Mouse (Mus musculus): ENCODE results near the gene Tmem130. TPM values are rescaled to one million over a fixed set of nuclear protein-coding genes. Genes with fewer than 3 reads are reported as not detected.

Gene Tmem130
- polyA plus RNA-seq, 1 experiment from 2014 or later = 2.9 TPM

GRCm38 (mm10) chr5:144725554-144725953 is 36.1 kb downstream of the Tmem130 start:
- DNase-seq (ENCODE audit: low spot score) (no peak), ATAC-seq (replicated peaks; ENCODE audit: low FRiP score, low TSS enrichment, low read depth) (no peak)
- no peaks in the 10 kb centered on the region for H3K36me3 ChIP-seq (ENCODE audit: control insufficient read depth, insufficient read depth, low read length)
- no peak overlapping the region for H3K4me2 ChIP-seq (ENCODE audit: low read length)
- no peak overlapping the region for H3K9ac ChIP-seq (ENCODE audit: low read length)
- H3K9me3 ChIP-seq (ENCODE audit: control insufficient read depth, low read length) = no peaks in the 10 kb centered on the region
- H3K27me3 ChIP-seq (replicated peaks; ENCODE audit: control insufficient read depth, insufficient read depth, low read length) = no peaks in the 10 kb centered on the region; the same call in 1 of the 2 replicates
- H3K4me3 ChIP-seq (ENCODE audit: low read depth, low read length) = no peak overlapping the region
- H3K27ac ChIP-seq (ENCODE audit: low read depth) = no peak overlapping the region
- H3K4me1 ChIP-seq (replicated peaks; ENCODE audit: control insufficient read depth, insufficient read depth, low read length) = no peaks in the 10 kb centered on the region
- 73% methylated on average over 3 of the region's 3 CpGs for WGBS

GRCm38 (mm10) chr5:144724926-144725325 is 36.7 kb downstream of the Tmem130 start:
- WGBS = 47% methylated on average over 2 of the region's 2 CpGs
- no peak overlapping the region for H3K27ac ChIP-seq (ENCODE audit: low read depth)
- no peak overlapping the region for H3K9ac ChIP-seq (ENCODE audit: low read length)
- no peaks in the 10 kb centered on the region for H3K4me1 ChIP-seq (replicated peaks; ENCODE audit: control insufficient read depth, insufficient read depth, low read length)
- no peak overlapping the region for H3K4me3 ChIP-seq (ENCODE audit: low read depth, low read length)
- H3K9me3 ChIP-seq (ENCODE audit: control insufficient read depth, low read length) = no peaks in the 10 kb centered on the region
- H3K4me2 ChIP-seq (ENCODE audit: low read length) = no peak overlapping the region
- ATAC-seq (replicated peaks; ENCODE audit: low FRiP score, low TSS enrichment, low read depth) = no peak
- DNase-seq (ENCODE audit: low spot score) = no peak
- no peaks in the 10 kb centered on the region; the same call in 1 of the 2 replicates for H3K27me3 ChIP-seq (replicated peaks; ENCODE audit: control insufficient read depth, insufficient read depth, low read length)
- H3K36me3 ChIP-seq (ENCODE audit: control insufficient read depth, insufficient read depth, low read length) = no peaks in the 10 kb centered on the region

- no peak overlapping the region for H3K4me3 ChIP-seq (ENCODE audit: low read depth, low read length)
- H3K9ac ChIP-seq (ENCODE audit: low read length) = no peak overlapping the region
- H3K4me2 ChIP-seq (ENCODE audit: low read length) = no peak overlapping the region
- DNase-seq (ENCODE audit: low spot score) (no peak), ATAC-seq (replicated peaks; ENCODE audit: low FRiP score, low TSS enrichment, low read depth) (no peak)
- no peak overlapping the region for H3K27ac ChIP-seq (ENCODE audit: low read depth)
- WGBS = 74% methylated on average over 4 of the region's 4 CpGs
- no peaks in the 10 kb centered on the region for H3K27me3 ChIP-seq (replicated peaks; ENCODE audit: control insufficient read depth, insufficient read depth, low read length)
- no peaks in the 10 kb centered on the region for H3K9me3 ChIP-seq (ENCODE audit: control insufficient read depth, low read length)
- H3K36me3 ChIP-seq (ENCODE audit: control insufficient read depth, insufficient read depth, low read length) = no peaks in the 10 kb centered on the region
- H3K4me1 ChIP-seq (replicated peaks; ENCODE audit: control insufficient read depth, insufficient read depth, low read length) = no peaks in the 10 kb centered on the region
Observed at GRCm38 (mm10) chr5:144720281-144720680, 41.3 kb downstream of the Tmem130 start.

- no peak overlapping the region for H3K4me2 ChIP-seq (ENCODE audit: low read length)
- no peaks in the 10 kb centered on the region for H3K27me3 ChIP-seq (replicated peaks; ENCODE audit: control insufficient read depth, insufficient read depth, low read length)
- H3K4me1 ChIP-seq (replicated peaks; ENCODE audit: control insufficient read depth, insufficient read depth, low read length) = no peaks in the 10 kb centered on the region
- ATAC-seq (replicated peaks; ENCODE audit: low FRiP score, low TSS enrichment, low read depth) = no peak
- no peaks in the 10 kb centered on the region for H3K9me3 ChIP-seq (ENCODE audit: control insufficient read depth, low read length)
- no peak overlapping the region for H3K9ac ChIP-seq (ENCODE audit: low read length)
- 61% methylated on average over 6 of the region's 6 CpGs for WGBS
- H3K27ac ChIP-seq (ENCODE audit: low read depth) = no peak overlapping the region
- H3K36me3 ChIP-seq (ENCODE audit: control insufficient read depth, insufficient read depth, low read length) = no peaks in the 10 kb centered on the region
- DNase-seq (ENCODE audit: low spot score) = no peak
- H3K4me3 ChIP-seq (ENCODE audit: low read depth, low read length) = no peak overlapping the region
Observed at GRCm38 (mm10) chr5:144719781-144720180, 41.8 kb downstream of the Tmem130 start.

- H3K27me3 ChIP-seq (replicated peaks; ENCODE audit: control insufficient read depth, insufficient read depth, low read length) = no peaks in the 10 kb centered on the region
- H3K27ac ChIP-seq (ENCODE audit: low read depth) = no peak overlapping the region
- DNase-seq (ENCODE audit: low spot score) (no peak), ATAC-seq (replicated peaks; ENCODE audit: low FRiP score, low TSS enrichment, low read depth) (no peak)
- H3K4me3 ChIP-seq (ENCODE audit: low read depth, low read length) = no peak overlapping the region
- 73% methylated on average over 6 of the region's 6 CpGs for WGBS
- no peaks in the 10 kb centered on the region for H3K36me3 ChIP-seq (ENCODE audit: control insufficient read depth, insufficient read depth, low read length)
- H3K9ac ChIP-seq (ENCODE audit: low read length) = no peak overlapping the region
- no peaks in the 10 kb centered on the region for H3K9me3 ChIP-seq (ENCODE audit: control insufficient read depth, low read length)
- no peak overlapping the region for H3K4me2 ChIP-seq (ENCODE audit: low read length)
- no peaks in the 10 kb centered on the region for H3K4me1 ChIP-seq (replicated peaks; ENCODE audit: control insufficient read depth, insufficient read depth, low read length)
Observed at GRCm38 (mm10) chr5:144717186-144717585, 44.4 kb downstream of the Tmem130 start.

GRCm38 (mm10) chr5:144713371-144713770 is 48.2 kb downstream of the Tmem130 start:
- Histone ChIP-seq H3K4me2 (ENCODE audit: low read length) (no peak overlapping the region), H3K36me3 (ENCODE audit: control insufficient read depth, insufficient read depth, low read length) (no peaks in the 10 kb centered on the region), H3K27ac (ENCODE audit: low read depth) (no peak overlapping the region), H3K4me1 (replicated peaks; ENCODE audit: control insufficient read depth, insufficient read depth, low read length) (no peaks in the 10 kb centered on the region), H3K27me3 (replicated peaks; ENCODE audit: control insufficient read depth, insufficient read depth, low read length) (no peaks in the 10 kb centered on the region), H3K9me3 (ENCODE audit: control insufficient read depth, low read length) (no peaks in the 10 kb centered on the region), H3K4me3 (ENCODE audit: low read depth, low read length) (no peak overlapping the region), H3K9ac (ENCODE audit: low read length) (no peak overlapping the region)
- 82% methylated on average over 10 of the region's 10 CpGs for WGBS
- no peak for ATAC-seq (replicated peaks; ENCODE audit: low FRiP score, low TSS enrichment, low read depth)
- no peak for DNase-seq (ENCODE audit: low spot score)

GRCm38 (mm10) chr5:144707603-144708002 is 54.0 kb downstream of the Tmem130 start:
- H3K27ac ChIP-seq (ENCODE audit: low read depth) = no peak overlapping the region
- ATAC-seq (replicated peaks; ENCODE audit: low FRiP score, low TSS enrichment, low read depth) = no peak
- H3K27me3 ChIP-seq (replicated peaks; ENCODE audit: control insufficient read depth, insufficient read depth, low read length) = no peaks in the 10 kb centered on the region
- DNase-seq (ENCODE audit: low spot score) = no peak
- no peak overlapping the region for H3K9ac ChIP-seq (ENCODE audit: low read length)
- 0 out of 2 replicates have a peak, but pooled peaks cover 3% of the 10 kb centered on the region for H3K4me1 ChIP-seq (replicated peaks; ENCODE audit: control insufficient read depth, insufficient read depth, low read length)
- H3K4me2 ChIP-seq (ENCODE audit: low read length) = no peak overlapping the region
- WGBS = 90% methylated on average over 6 of the region's 6 CpGs
- no peaks in the 10 kb centered on the region for H3K36me3 ChIP-seq (ENCODE audit: control insufficient read depth, insufficient read depth, low read length)
- H3K9me3 ChIP-seq (ENCODE audit: control insufficient read depth, low read length) = no peaks in the 10 kb centered on the region
- no peak overlapping the region for H3K4me3 ChIP-seq (ENCODE audit: low read depth, low read length)

GRCm38 (mm10) chr5:144703464-144704368 is 57.9 kb downstream of the Tmem130 start:
- no peak for ATAC-seq (replicated peaks; ENCODE audit: low FRiP score, low TSS enrichment, low read depth)
- H3K27me3 ChIP-seq (replicated peaks; ENCODE audit: control insufficient read depth, insufficient read depth, low read length) = no peaks in the 10 kb centered on the region
- DNase-seq (ENCODE audit: low spot score) = no peak
- H3K9ac ChIP-seq (ENCODE audit: low read length) = no peak overlapping the region
- H3K27ac ChIP-seq (ENCODE audit: low read depth) = 0 out of 2 replicates have a peak overlapping the region, but pooled peaks have one; percentile 16
- H3K4me2 ChIP-seq (ENCODE audit: low read length) = no peak overlapping the region
- 0 out of 2 replicates have a peak, but pooled peaks cover 3% of the 10 kb centered on the region for H3K4me1 ChIP-seq (replicated peaks; ENCODE audit: control insufficient read depth, insufficient read depth, low read length)
- H3K9me3 ChIP-seq (ENCODE audit: control insufficient read depth, low read length) = no peaks in the 10 kb centered on the region
- no peaks in the 10 kb centered on the region for H3K36me3 ChIP-seq (ENCODE audit: control insufficient read depth, insufficient read depth, low read length)
- no peak overlapping the region for H3K4me3 ChIP-seq (ENCODE audit: low read depth, low read length)
- WGBS = 50% methylated on average over 20 of the region's 20 CpGs
